Mouse (Mus musculus): ENCODE results near the gene Gm16181. TPM values are rescaled to one million over a fixed set of nuclear protein-coding genes. Genes with fewer than 3 reads are reported as not detected.

Gm16181 gene
- polyA plus RNA-seq, 1 experiment from 2014 or later = not detected

GRCm38 (mm10) chr17:35248986-35249385 lies 28.4 kb downstream of the Gm16181 start:
- DNase-seq (ENCODE audit: low spot score, missing footprints) (peak; percentile 84), ATAC-seq (ENCODE audit: low FRiP score) (no peak)
- no peaks in the 10 kb centered on the region for H3K27me3 ChIP-seq (ENCODE audit: control insufficient read depth, insufficient read depth, low read length)
- 91% methylated on average over 14 of the region's 14 CpGs for WGBS
- no peak overlapping the region for H3K4me3 ChIP-seq (ENCODE audit: low read depth, low read length)
- H3K4me1 ChIP-seq (ENCODE audit: control insufficient read depth, insufficient read depth, low read length) = peaks cover 19% of the 10 kb centered on the region
- peaks cover 72% of the 10 kb centered on the region for H3K36me3 ChIP-seq (ENCODE audit: control insufficient read depth, insufficient read depth, low read length)
- no peak overlapping the region for H3K27ac ChIP-seq (ENCODE audit: low read depth, low read length)
- no peaks in the 10 kb centered on the region for H3K9me3 ChIP-seq (ENCODE audit: control insufficient read depth, low read length)
- no peak overlapping the region for H3K4me2 ChIP-seq
- no peak overlapping the region for H3K9ac ChIP-seq (ENCODE audit: low read length)

- Histone ChIP-seq H3K9me3 (ENCODE audit: control insufficient read depth, low read length) (no peaks in the 10 kb centered on the region), H3K4me3 (ENCODE audit: low read depth, low read length) (no peak overlapping the region), H3K4me1 (ENCODE audit: control insufficient read depth, insufficient read depth, low read length) (peaks cover 13% of the 10 kb centered on the region), H3K27ac (ENCODE audit: low read depth, low read length) (no peak overlapping the region), H3K27me3 (ENCODE audit: control insufficient read depth, insufficient read depth, low read length) (no peaks in the 10 kb centered on the region), H3K36me3 (ENCODE audit: control insufficient read depth, insufficient read depth, low read length) (peaks cover 66% of the 10 kb centered on the region), H3K4me2 (no peak overlapping the region), H3K9ac (ENCODE audit: low read length) (no peak overlapping the region)
- ATAC-seq (ENCODE audit: low FRiP score) = no peak
- WGBS = 90% methylated on average over 19 of the region's 19 CpGs
- DNase-seq (ENCODE audit: low spot score, missing footprints) = peak; percentile 81
Observed at GRCm38 (mm10) chr17:35249451-35250197, 29.0 kb downstream of the Gm16181 start.

GRCm38 (mm10) chr17:35250348-35251120 lies 29.9 kb downstream of the Gm16181 start:
- H3K36me3 ChIP-seq (ENCODE audit: control insufficient read depth, insufficient read depth, low read length) = peaks cover 56% of the 10 kb centered on the region
- H3K9me3 ChIP-seq (ENCODE audit: control insufficient read depth, low read length) = no peaks in the 10 kb centered on the region
- H3K4me2 ChIP-seq = no peak overlapping the region
- no peak overlapping the region for H3K4me3 ChIP-seq (ENCODE audit: low read depth, low read length)
- H3K9ac ChIP-seq (ENCODE audit: low read length) = no peak overlapping the region
- no peak overlapping the region for H3K27ac ChIP-seq (ENCODE audit: low read depth, low read length)
- DNase-seq (ENCODE audit: low spot score, missing footprints) (peak; percentile 75), ATAC-seq (ENCODE audit: low FRiP score) (no peak)
- no peaks in the 10 kb centered on the region for H3K27me3 ChIP-seq (ENCODE audit: control insufficient read depth, insufficient read depth, low read length)
- H3K4me1 ChIP-seq (ENCODE audit: control insufficient read depth, insufficient read depth, low read length) = 0 out of 2 replicates have a peak, but pooled peaks cover 4% of the 10 kb centered on the region
- 98% methylated on average over 3 of the region's 3 CpGs for WGBS

GRCm38 (mm10) chr17:35251162-35251719 lies 30.6 kb downstream of the Gm16181 start:
- no peak overlapping the region for H3K4me3 ChIP-seq (ENCODE audit: low read depth, low read length)
- no peak overlapping the region for H3K4me2 ChIP-seq
- H3K27ac ChIP-seq (ENCODE audit: low read depth, low read length) = no peak overlapping the region
- no peak for ATAC-seq (ENCODE audit: low FRiP score)
- peak; percentile 80 for DNase-seq (ENCODE audit: low spot score, missing footprints)
- H3K4me1 ChIP-seq (ENCODE audit: control insufficient read depth, insufficient read depth, low read length) = no peaks in the 10 kb centered on the region
- no peaks in the 10 kb centered on the region for H3K27me3 ChIP-seq (ENCODE audit: control insufficient read depth, insufficient read depth, low read length)
- 85% methylated on average over 15 of the region's 15 CpGs for WGBS
- no peaks in the 10 kb centered on the region for H3K9me3 ChIP-seq (ENCODE audit: control insufficient read depth, low read length)
- peaks cover 53% of the 10 kb centered on the region for H3K36me3 ChIP-seq (ENCODE audit: control insufficient read depth, insufficient read depth, low read length)
- H3K9ac ChIP-seq (ENCODE audit: low read length) = no peak overlapping the region

- DNase-seq (ENCODE audit: low spot score, missing footprints) (peak; percentile 84), ATAC-seq (ENCODE audit: low FRiP score) (no peak)
- Histone ChIP-seq H3K36me3 (ENCODE audit: control insufficient read depth, insufficient read depth, low read length) (peaks cover 45% of the 10 kb centered on the region), H3K27me3 (ENCODE audit: control insufficient read depth, insufficient read depth, low read length) (no peaks in the 10 kb centered on the region), H3K4me1 (ENCODE audit: control insufficient read depth, insufficient read depth, low read length) (no peaks in the 10 kb centered on the region), H3K9ac (ENCODE audit: low read length) (no peak overlapping the region), H3K9me3 (ENCODE audit: control insufficient read depth, low read length) (no peaks in the 10 kb centered on the region), H3K4me2 (no peak overlapping the region), H3K4me3 (ENCODE audit: low read depth, low read length) (no peak overlapping the region), H3K27ac (ENCODE audit: low read depth, low read length) (no peak overlapping the region)
- 88% methylated on average over 5 of the region's 5 CpGs for WGBS
Observed at GRCm38 (mm10) chr17:35251981-35252380, 31.3 kb downstream of the Gm16181 start.

- no peaks in the 10 kb centered on the region for H3K27me3 ChIP-seq (ENCODE audit: control insufficient read depth, insufficient read depth, low read length)
- ATAC-seq (ENCODE audit: low FRiP score) (no peak), DNase-seq (ENCODE audit: low spot score, missing footprints) (peak; percentile 86)
- H3K36me3 ChIP-seq (ENCODE audit: control insufficient read depth, insufficient read depth, low read length) = peaks cover 38% of the 10 kb centered on the region
- 90% methylated on average over 18 of the region's 18 CpGs for WGBS
- no peak overlapping the region for H3K4me3 ChIP-seq (ENCODE audit: low read depth, low read length)
- H3K4me2 ChIP-seq = no peak overlapping the region
- H3K9ac ChIP-seq (ENCODE audit: low read length) = no peak overlapping the region
- no peaks in the 10 kb centered on the region for H3K9me3 ChIP-seq (ENCODE audit: control insufficient read depth, low read length)
- H3K4me1 ChIP-seq (ENCODE audit: control insufficient read depth, insufficient read depth, low read length) = no peaks in the 10 kb centered on the region
- no peak overlapping the region for H3K27ac ChIP-seq (ENCODE audit: low read depth, low read length)
Observed at GRCm38 (mm10) chr17:35252619-35253292, 32.1 kb downstream of the Gm16181 start.

GRCm38 (mm10) chr17:35253293-35254093 lies 32.9 kb downstream of the Gm16181 start:
- H3K9ac ChIP-seq (ENCODE audit: low read length) = no peak overlapping the region
- peaks cover 37% of the 10 kb centered on the region for H3K36me3 ChIP-seq (ENCODE audit: control insufficient read depth, insufficient read depth, low read length)
- H3K9me3 ChIP-seq (ENCODE audit: control insufficient read depth, low read length) = no peaks in the 10 kb centered on the region
- no peak overlapping the region for H3K4me2 ChIP-seq
- 89% methylated on average over 32 of the region's 32 CpGs for WGBS
- H3K27ac ChIP-seq (ENCODE audit: low read depth, low read length) = no peak overlapping the region; the same call in 1 of the 2 replicates
- no peaks in the 10 kb centered on the region for H3K27me3 ChIP-seq (ENCODE audit: control insufficient read depth, insufficient read depth, low read length)
- no peaks in the 10 kb centered on the region for H3K4me1 ChIP-seq (ENCODE audit: control insufficient read depth, insufficient read depth, low read length)
- H3K4me3 ChIP-seq (ENCODE audit: low read depth, low read length) = no peak overlapping the region
- DNase-seq (ENCODE audit: low spot score, missing footprints) (peak; percentile 81), ATAC-seq (ENCODE audit: low FRiP score) (peak; percentile 7; the same call in 1 of the 2 replicates)
